Mouse (Mus musculus) embryonic stem cell, embryonic (primary cell): ENCODE measurements at regions not wholly inside any gene's neighbourhood (a gene's known extent, or its start where the extent isn't known, plus 50 kb on each side); places are given as distances from the start of the nearest gene placed in this dataset.

ENCODE experiments used
- CTCF ChIA-PET, 4 experiments: fragments of 300-600 bp in 2 of 4; fragments of 350-600 bp in 2 of 4; sonication (Branson Sonifier 250); formaldehyde crosslinking; loops; one replicate each; lab custom pipeline; 2022; ENCODE audit warnings: inconsistent platforms in 2 of 4; lab: Charles Lee
- POLR2A ChIA-PET, 4 experiments: fragments of 300-600 bp in 2 of 4; fragments of 350-600 bp in 2 of 4; sonication (Branson Sonifier 250); formaldehyde crosslinking; loops; one replicate each; lab custom pipeline; 2022; ENCODE audit warnings: antibody characterized with exemption in 4 of 4, inconsistent platforms in 1 of 4; lab: Charles Lee

- ChIA-PET POLR2A (no interaction called here), CTCF (no interaction called here)
Measured at GRCm38 (mm10) chr5:96924736-96925429, 72.6 kb upstream of the Bmp2k start.

GRCm38 (mm10) chr5:96925943-96926342 lies 71.5 kb upstream of the Bmp2k start:
- ChIA-PET CTCF (interaction anchor here in 1 of 4 experiments (0.7 kb wide), 1 partner anchor 11 kb away, joined by 9 read pairs; no protein-coding TSS in a partner anchor), POLR2A (no interaction called here)

GRCm38 (mm10) chr5:96931091-96931490 lies 66.4 kb upstream of the Bmp2k start:
- ChIA-PET POLR2A (no interaction called here), CTCF (no interaction called here)

- ChIA-PET CTCF (no interaction called here), POLR2A (no interaction called here)
Measured at GRCm38 (mm10) chr5:96931576-96932152, 65.8 kb upstream of the Bmp2k start.

- POLR2A ChIA-PET, result no interaction called here
- CTCF ChIA-PET, result no interaction called here
Measured at GRCm38 (mm10) chr5:96936239-96936638, 61.2 kb upstream of the Bmp2k start.

GRCm38 (mm10) chr5:96938718-96939117 lies 58.8 kb upstream of the Bmp2k start:
- ChIA-PET POLR2A (interaction anchor here in 1 of 4 experiments (0.9 kb wide), 1 partner anchor 10 kb away, joined by 3 read pairs; no protein-coding TSS in a partner anchor), CTCF (no interaction called here)

- ChIA-PET POLR2A (interaction anchor here in 1 of 4 experiments (0.9 to 1.7 kb wide), 2 partner anchors 10 to 11 kb away, joined by 3 read pairs; no protein-coding TSS in a partner anchor), CTCF (interaction anchor here in 1 of 4 experiments (0.7 kb wide), 1 partner anchor 100 kb away, joined by 5 read pairs; no protein-coding TSS in a partner anchor)
Measured at GRCm38 (mm10) chr5:96939273-96939672, 58.2 kb upstream of the Bmp2k start.

- CTCF ChIA-PET, result interaction anchor here in 1 of 4 experiments (0.5 kb wide), 1 partner anchor 1097 kb away, joined by 3 read pairs; no protein-coding TSS in a partner anchor
Measured at GRCm38 (mm10) chr5:96940170-96941086, 57.1 kb upstream of the Bmp2k start.

GRCm38 (mm10) chr5:96941087-96941468 lies 56.4 kb upstream of the Bmp2k start:
- CTCF ChIA-PET, result no interaction called here
- POLR2A ChIA-PET, result interaction anchor here in 1 of 4 experiments (1.7 kb wide), 1 partner anchor 12 kb away, joined by 3 read pairs; no protein-coding TSS in a partner anchor

More at GRCm38 (mm10) chr5:96940170-96941086, 57.1 kb upstream of the Bmp2k start:
- POLR2A ChIA-PET, result interaction anchor here in 1 of 4 experiments (1.7 kb wide), 1 partner anchor 11 kb away, joined by 3 read pairs; no protein-coding TSS in a partner anchor

- POLR2A ChIA-PET, result no interaction called here
- CTCF ChIA-PET, result no interaction called here
Measured at GRCm38 (mm10) chr5:96941518-96941917, 56.0 kb upstream of the Bmp2k start.
